Mouse (Mus musculus) inflammation-experienced regulatory T-cells, adult 6 months (primary cell): ENCODE data around the gene Mvd. TPM values are rescaled to one million over a fixed set of nuclear protein-coding genes. Genes with fewer than 3 reads are reported as not detected.

Experiments
- ATAC-seq: one replicate; pipeline ENCODE4 v1.8.0; 2017
- polyA plus RNA-seq, 3 experiments: library from polyadenylated mRNA; unstranded; fragments of 100-300 nt; shearing (Covaris generic); gene quantifications; one replicate each; pipeline ENCODE4 v1.2.1; 2017

Gene Mvd
- polyA plus RNA-seq, 3 experiments from 2014 or later = 6.6 to 15.3 (median 12.7) TPM

GRCm38 (mm10) chr8:122454409-122454808, 11.2 kb upstream of the Mvd start:
- ATAC-seq = no peak

- no peak for ATAC-seq
These were observed 8.9 kb upstream of the Mvd start for GRCm38 (mm10) chr8:122452154-122452553.

- ATAC-seq = no peak
These were observed 8.0 kb upstream of the Mvd start for GRCm38 (mm10) chr8:122451161-122451703.

- no peak for ATAC-seq
These were observed 2.0 kb upstream of the Mvd start for GRCm38 (mm10) chr8:122445203-122445602.

GRCm38 (mm10) chr8:122444058-122444748, 981 bp upstream of the Mvd start:
- peak; percentile 36 for ATAC-seq

- ATAC-seq = no peak
These were observed 441 bp downstream of the Mvd start for GRCm38 (mm10) chr8:122442781-122443180.

- no peak for ATAC-seq
These were observed 866 bp downstream of the Mvd start for GRCm38 (mm10) chr8:122442356-122442755.

- no peak for ATAC-seq
These were observed 1.9 kb downstream of the Mvd start for GRCm38 (mm10) chr8:122441326-122441725.

- no peak for ATAC-seq
These were observed 3.9 kb downstream of the Mvd start for GRCm38 (mm10) chr8:122439336-122439735.

GRCm38 (mm10) chr8:122437708-122438331, 5.4 kb downstream of the Mvd start:
- peak; percentile 69 for ATAC-seq

- ATAC-seq = no peak
These were observed 6.6 kb downstream of the Mvd start for GRCm38 (mm10) chr8:122436586-122437125.

- peak; percentile 8 for ATAC-seq
These were observed 7.1 kb downstream of the Mvd start for GRCm38 (mm10) chr8:122436146-122436545.

- no peak for ATAC-seq
These were observed 7.8 kb downstream of the Mvd start for GRCm38 (mm10) chr8:122435375-122435774.

GRCm38 (mm10) chr8:122433269-122433905, 9.8 kb downstream of the Mvd start:
- no peak for ATAC-seq

- ATAC-seq = peak; percentile 81
These were observed 10.6 kb downstream of the Mvd start, which contains the start of gene Cyba for GRCm38 (mm10) chr8:122432443-122433268. Gene Cyba, minus strand, starts transcription at chr8:122432930.

GRCm38 (mm10) chr8:122431694-122432442, 11.4 kb downstream of the Mvd start:
- no peak for ATAC-seq

GRCm38 (mm10) chr8:122430646-122431045, 12.6 kb downstream of the Mvd start:
- no peak for ATAC-seq

GRCm38 (mm10) chr8:122430058-122430636, 13.1 kb downstream of the Mvd start:
- ATAC-seq = no peak

GRCm38 (mm10) chr8:122428163-122428562, 15.1 kb downstream of the Mvd start:
- no peak for ATAC-seq

- ATAC-seq = no peak
These were observed 15.6 kb downstream of the Mvd start for GRCm38 (mm10) chr8:122427607-122428006.

GRCm38 (mm10) chr8:122426145-122426544, 17.1 kb downstream of the Mvd start:
- no peak for ATAC-seq
